Mouse (Mus musculus): ENCODE data around the gene Cadm2. TPM values are rescaled to one million over a fixed set of nuclear protein-coding genes. Genes with fewer than 3 reads are reported as not detected.

Cadm2 gene
- polyA plus RNA-seq, 1 experiment: 29.2 TPM

DNA sequence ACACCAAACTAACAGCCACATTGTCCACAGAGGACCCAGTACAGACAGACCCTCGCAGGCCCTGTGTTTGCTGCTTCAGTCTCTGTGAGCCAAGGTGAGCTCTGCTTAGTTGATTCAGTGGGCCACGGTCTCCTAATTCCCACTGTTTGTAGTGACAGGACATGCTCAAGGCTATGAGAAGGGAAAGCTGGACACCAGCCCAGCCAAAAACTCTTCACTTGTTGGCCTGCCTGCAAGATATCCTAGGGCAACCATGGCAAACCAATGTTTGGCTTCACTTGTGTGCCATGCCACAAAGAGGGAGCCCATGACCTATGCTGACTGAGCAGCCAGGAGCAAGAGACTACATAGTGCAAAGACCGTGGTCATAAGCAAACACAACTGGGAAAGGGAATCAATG is 795.8 kb downstream of the Cadm2 start:
- TF ChIP-seq POLR2A (IDR thresholded peaks at IDR 0.05; ENCODE audit: borderline replicate concordance, extremely low read depth, insufficient read depth, insufficient read length, poor library complexity, severe bottlenecking) (no peak), CTCF (IDR thresholded peaks at IDR 0.05; ENCODE audit: borderline replicate concordance, extremely low read depth, insufficient read depth, insufficient read length) (no peak)
- DNase-seq (ENCODE audit: low read depth): no peak

DNA sequence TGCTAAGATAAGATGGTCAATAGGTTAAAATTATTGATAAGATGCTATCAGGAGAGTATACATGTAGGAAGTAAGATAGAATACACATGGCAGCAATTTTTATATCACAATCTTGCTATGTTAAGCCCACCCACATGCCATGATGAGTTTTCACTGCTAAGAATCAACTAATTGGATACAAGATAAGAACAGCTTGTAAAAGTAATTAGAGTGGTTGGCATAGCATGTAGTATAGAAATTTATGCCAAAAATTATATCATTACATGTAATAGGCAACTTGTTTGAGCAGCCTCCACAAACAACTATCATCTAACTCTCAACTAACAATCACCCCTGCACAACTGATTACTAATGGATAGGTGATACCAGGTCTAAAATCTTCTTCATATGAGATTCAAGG is 809.2 kb downstream of the Cadm2 start:
- TF ChIP-seq POLR2A (IDR thresholded peaks at IDR 0.05; ENCODE audit: borderline replicate concordance, extremely low read depth, insufficient read depth, insufficient read length, poor library complexity, severe bottlenecking): no peak
- TF ChIP-seq CTCF (IDR thresholded peaks at IDR 0.05; ENCODE audit: borderline replicate concordance, extremely low read depth, insufficient read depth, insufficient read length): no peak
- peak; percentile 57 for DNase-seq (ENCODE audit: low read depth)

DNA sequence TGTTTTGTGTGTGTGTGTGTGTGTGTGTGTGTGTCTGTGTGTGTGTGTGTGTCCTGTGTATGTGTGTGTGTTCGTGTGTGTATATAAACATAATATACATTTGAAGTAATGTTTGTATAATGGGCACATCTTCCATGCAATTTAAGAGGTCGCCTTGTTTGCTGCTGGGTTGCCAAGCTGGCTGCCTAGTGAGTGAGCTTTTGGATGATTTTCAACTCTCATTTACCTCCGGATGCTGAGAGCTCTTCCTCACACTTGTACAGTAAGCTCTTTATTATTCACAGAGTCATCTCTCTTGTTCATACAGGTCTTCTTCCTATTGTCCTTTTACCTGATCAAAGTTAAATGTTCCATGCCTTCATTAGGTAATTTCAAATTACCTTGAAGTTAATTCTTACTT is 822.5 kb downstream of the Cadm2 start:
- TF ChIP-seq CTCF (IDR thresholded peaks at IDR 0.05; ENCODE audit: borderline replicate concordance, extremely low read depth, insufficient read depth, insufficient read length) (no peak), POLR2A (IDR thresholded peaks at IDR 0.05; ENCODE audit: borderline replicate concordance, extremely low read depth, insufficient read depth, insufficient read length, poor library complexity, severe bottlenecking) (no peak)
- peak; percentile 59 for DNase-seq (ENCODE audit: low read depth)

DNA sequence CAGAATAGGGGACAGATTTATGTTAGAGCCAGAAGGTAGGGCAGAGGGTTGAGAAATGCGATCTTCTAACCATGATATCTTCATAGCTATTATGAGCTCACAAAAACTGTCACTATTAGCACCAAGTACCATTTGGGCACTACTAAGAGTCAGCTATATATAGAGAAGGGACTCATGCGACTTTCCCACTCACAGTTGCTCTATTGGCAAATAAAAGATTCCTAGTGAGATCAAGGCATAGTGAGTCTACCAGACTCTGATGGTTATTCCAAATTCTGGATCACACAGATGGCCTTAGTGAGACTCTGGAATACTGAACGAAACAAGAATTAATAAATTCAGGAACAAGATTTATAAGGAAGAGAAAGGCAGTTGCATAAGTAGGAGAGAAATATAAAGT is 827.6 kb downstream of the Cadm2 start:
- TF ChIP-seq CTCF (IDR thresholded peaks at IDR 0.05; ENCODE audit: borderline replicate concordance, extremely low read depth, insufficient read depth, insufficient read length): no peak
- no peak for TF ChIP-seq POLR2A (IDR thresholded peaks at IDR 0.05; ENCODE audit: borderline replicate concordance, extremely low read depth, insufficient read depth, insufficient read length, poor library complexity, severe bottlenecking)
- DNase-seq (ENCODE audit: low read depth): no peak

DNA sequence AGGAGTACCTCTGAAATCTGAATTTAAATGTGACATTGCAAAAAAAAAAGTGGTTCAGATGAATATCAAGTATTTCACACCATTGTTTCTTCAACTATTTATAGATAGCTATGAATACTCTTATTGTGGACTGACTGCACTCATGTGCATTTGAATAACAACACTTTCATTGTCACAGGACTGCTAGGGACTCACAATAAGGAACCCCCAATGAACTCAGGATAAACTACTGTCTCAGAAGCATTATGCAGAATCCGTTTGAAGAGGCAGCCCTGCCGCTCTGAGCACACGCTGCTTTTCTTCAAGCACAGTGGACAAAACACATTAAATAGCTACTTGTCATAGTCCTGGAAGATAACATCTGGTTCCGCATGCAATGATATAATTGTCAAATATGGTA is 848.8 kb downstream of the Cadm2 start:
- peak; percentile 61 for DNase-seq (ENCODE audit: low read depth)
- TF ChIP-seq POLR2A (IDR thresholded peaks at IDR 0.05; ENCODE audit: borderline replicate concordance, extremely low read depth, insufficient read depth, insufficient read length, poor library complexity, severe bottlenecking) (no peak), CTCF (IDR thresholded peaks at IDR 0.05; ENCODE audit: borderline replicate concordance, extremely low read depth, insufficient read depth, insufficient read length) (no peak)

DNA sequence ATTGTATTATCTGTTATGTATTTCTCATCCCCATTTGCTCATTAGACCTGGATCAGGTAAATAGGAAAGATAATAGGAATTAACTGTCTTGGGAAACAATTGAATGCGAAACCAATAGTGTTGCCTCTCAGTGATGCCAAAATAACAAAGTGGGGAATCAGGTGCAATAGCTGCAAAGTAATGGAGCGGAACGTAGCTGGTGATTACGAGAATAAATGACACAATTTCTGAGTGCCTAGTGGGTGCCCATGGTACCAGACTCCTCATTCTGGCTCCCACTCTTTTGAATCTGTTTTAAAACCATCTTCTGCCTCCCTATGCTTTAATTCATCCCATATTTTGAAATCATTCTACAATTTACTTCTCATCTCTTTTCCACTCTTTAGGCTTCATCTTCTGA is 851.2 kb downstream of the Cadm2 start:
- peak; percentile 28 for DNase-seq (ENCODE audit: low read depth)
- TF ChIP-seq CTCF (IDR thresholded peaks at IDR 0.05; ENCODE audit: borderline replicate concordance, extremely low read depth, insufficient read depth, insufficient read length) (no peak), POLR2A (IDR thresholded peaks at IDR 0.05; ENCODE audit: borderline replicate concordance, extremely low read depth, insufficient read depth, insufficient read length, poor library complexity, severe bottlenecking) (no peak)

DNA sequence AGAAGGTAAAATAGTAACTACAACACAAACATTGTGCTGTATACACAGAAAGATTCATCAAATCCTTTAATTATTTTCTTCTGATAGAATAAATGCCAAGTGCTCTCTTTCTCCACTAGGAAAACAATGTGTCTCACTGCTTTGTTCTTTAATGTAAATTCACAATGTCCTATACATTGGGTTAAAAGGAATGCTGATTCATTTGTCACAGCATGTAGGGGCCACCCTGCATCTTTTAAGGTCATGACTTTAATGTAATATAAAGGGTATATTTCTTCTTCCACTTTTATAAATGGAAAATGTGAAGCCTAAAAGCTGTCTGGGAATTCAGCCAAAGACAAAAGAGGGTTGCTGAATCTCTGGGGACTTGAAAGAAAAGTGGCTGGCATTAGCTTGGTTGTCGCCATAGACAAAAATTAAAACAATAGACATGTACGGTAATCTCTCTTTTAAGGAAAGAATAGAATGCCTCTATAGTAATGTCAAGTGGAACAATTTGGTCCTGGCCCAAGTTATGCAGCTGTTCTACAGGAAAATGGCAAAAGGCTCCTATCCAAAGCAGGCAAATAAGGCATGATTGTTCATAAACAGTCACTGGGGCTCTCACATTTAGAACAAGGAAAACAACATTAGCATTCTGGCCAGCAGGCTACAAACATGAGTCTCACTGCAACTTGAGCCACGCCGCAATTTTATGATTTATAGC is 851.9 kb downstream of the Cadm2 start:
- DNase-seq (ENCODE audit: low read depth): peak; percentile 86
- no peak for TF ChIP-seq POLR2A (IDR thresholded peaks at IDR 0.05; ENCODE audit: borderline replicate concordance, extremely low read depth, insufficient read depth, insufficient read length, poor library complexity, severe bottlenecking)
- no peak for TF ChIP-seq CTCF (IDR thresholded peaks at IDR 0.05; ENCODE audit: borderline replicate concordance, extremely low read depth, insufficient read depth, insufficient read length)

DNA sequence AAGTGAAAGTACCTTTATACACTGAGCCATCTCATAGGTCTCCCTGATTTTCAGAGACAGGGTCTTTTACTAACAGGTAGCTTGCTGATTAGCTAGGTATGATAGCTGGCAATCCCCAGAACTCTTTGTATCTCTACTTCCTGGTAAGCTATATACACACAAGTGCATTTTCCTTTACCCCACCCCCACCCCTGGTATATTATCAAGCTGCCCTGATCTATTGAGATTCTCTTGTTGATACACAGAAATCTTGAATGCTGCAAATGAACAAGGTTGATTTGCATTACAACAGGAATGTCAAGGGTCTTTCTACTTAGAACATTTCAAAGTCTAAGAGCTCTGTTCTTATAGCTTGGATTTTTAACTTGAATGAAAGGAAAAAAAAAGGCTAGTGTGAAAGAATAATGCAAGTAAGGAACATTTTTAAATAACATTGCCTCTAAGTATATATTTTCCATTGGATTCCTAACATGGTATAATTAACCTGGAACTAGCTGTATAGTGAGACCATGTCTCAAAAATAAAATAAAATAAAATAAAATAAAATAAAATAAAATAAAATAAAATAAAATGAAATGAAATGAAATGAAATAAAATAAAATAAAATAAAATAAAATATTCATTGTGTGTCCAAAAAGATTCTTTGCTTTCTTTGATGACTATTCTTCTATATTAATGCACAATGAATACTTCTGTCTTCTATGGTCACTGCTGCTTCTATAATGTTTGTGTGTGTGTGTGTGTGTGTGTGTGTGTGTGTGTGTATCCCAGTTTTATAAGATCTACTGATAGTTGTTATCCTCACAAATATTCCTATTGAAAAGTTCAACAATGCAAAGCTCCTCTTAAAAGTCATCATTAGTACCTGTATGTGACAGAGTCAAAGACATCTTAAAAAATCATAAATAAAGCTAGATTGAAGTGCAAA is 858.9 kb downstream of the Cadm2 start:
- DNase-seq (ENCODE audit: low read depth): peak; percentile 68
- no peak for TF ChIP-seq CTCF (IDR thresholded peaks at IDR 0.05; ENCODE audit: borderline replicate concordance, extremely low read depth, insufficient read depth, insufficient read length)
- no peak for TF ChIP-seq POLR2A (IDR thresholded peaks at IDR 0.05; ENCODE audit: borderline replicate concordance, extremely low read depth, insufficient read depth, insufficient read length, poor library complexity, severe bottlenecking)

DNA sequence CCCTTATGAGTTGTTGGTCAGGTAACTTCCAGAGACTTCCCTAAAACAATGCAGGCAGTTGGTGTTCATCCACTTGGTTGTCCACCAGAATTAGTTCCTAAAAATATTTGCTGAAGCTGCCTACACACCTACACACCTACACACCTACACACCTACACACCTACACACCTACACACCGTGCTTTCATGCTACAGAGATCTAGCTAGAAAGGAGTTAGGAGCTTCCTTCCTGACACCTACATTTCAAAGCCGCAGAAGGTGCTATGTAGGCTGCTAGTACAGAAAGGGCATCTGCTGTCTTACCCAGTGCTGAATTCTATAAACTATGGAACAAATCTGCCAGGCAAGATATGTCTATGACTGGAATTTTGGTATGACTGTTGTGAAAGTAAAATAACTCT is 872.2 kb downstream of the Cadm2 start:
- TF ChIP-seq CTCF (IDR thresholded peaks at IDR 0.05; ENCODE audit: borderline replicate concordance, extremely low read depth, insufficient read depth, insufficient read length): no peak
- no peak for TF ChIP-seq POLR2A (IDR thresholded peaks at IDR 0.05; ENCODE audit: borderline replicate concordance, extremely low read depth, insufficient read depth, insufficient read length, poor library complexity, severe bottlenecking)
- no peak for DNase-seq (ENCODE audit: low read depth)

DNA sequence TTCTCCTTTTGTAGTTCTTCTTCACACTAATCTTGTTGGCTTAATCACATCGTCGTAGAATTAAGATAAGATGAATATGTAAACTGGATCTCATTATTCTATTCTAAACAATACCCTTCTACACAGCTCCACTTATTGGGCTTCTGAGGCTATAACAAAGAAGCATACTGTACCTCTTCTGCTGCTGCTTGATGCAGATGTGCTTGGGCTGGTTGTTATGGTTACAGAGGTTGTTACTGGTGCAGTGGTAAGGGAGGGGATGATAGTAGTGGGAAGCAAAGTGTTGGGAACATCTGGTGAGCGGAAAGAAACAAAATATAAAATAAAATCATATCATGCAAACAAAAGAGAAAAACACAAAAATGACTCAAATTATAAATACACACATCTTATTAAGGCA is 889.5 kb downstream of the Cadm2 start:
- peak; percentile 74 for DNase-seq (ENCODE audit: low read depth)
- TF ChIP-seq CTCF (IDR thresholded peaks at IDR 0.05; ENCODE audit: borderline replicate concordance, extremely low read depth, insufficient read depth, insufficient read length) (no peak), POLR2A (IDR thresholded peaks at IDR 0.05; ENCODE audit: borderline replicate concordance, extremely low read depth, insufficient read depth, insufficient read length, poor library complexity, severe bottlenecking) (no peak)

DNA sequence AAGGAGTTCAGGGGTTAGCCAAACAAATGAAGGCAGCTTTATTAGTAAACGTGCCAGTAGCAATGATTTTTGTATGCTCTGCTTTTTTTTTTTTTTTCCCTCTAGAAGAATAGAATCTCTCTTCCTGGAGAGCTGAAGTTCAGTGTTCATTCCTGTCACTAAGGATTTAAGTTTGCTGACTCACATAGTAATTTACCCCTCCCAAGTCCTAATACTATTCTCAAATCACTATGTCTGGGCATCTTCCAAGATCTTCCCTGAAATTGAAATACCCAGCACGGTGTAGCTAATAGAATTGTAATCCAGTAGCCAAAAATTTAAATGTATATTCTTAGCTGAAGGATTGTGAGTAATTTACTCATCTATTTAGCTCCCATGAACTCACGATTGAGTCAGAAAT is 914.2 kb downstream of the Cadm2 start:
- TF ChIP-seq CTCF (IDR thresholded peaks at IDR 0.05; ENCODE audit: borderline replicate concordance, extremely low read depth, insufficient read depth, insufficient read length) (no peak), POLR2A (IDR thresholded peaks at IDR 0.05; ENCODE audit: borderline replicate concordance, extremely low read depth, insufficient read depth, insufficient read length, poor library complexity, severe bottlenecking) (no peak)
- DNase-seq (ENCODE audit: low read depth): no peak

Measured in brain, embryonic 14.5 days (tissue).